Mouse (Mus musculus): ENCODE results near the gene Lemd2. TPM values are rescaled to one million over a fixed set of nuclear protein-coding genes. Genes with fewer than 3 reads are reported as not detected.

The Lemd2 gene
- polyA plus RNA-seq, 1 experiment from 2014 or later = 18.8 TPM

DNA sequence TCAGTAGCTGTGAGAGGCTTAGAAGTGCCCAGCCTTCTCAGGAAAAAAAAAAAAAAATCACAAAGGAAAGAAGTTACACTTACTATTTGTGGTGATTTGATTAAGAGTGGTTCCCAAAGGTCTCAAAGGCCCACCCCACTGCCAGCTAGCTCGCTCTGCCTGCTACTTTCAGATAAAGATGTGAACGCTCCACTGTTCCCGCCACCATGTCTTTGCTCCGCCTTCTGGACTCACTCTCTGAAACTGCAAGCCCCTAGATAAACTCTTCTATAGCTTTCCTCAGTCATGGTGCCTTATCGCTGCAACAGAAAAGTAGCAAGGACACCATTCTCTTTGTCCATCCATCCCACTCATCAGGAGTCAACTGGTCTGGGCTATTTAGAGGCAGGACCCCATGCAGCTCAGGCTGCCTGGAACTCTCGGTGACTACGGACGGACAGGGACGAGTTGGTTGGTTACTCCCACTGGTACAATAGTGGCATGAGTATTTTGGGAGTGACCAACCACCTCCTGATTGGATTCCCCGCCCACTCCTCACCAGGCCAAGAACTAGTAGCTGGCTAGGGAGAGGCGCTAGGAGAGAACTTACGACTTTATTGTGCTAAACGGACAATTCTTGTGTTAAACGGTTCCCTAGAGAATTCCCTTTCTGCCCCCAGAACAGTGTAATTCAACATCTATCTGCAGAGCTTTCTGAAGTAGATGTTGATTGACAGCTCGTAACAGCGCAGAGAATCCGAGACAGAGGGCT lies 25.7 kb downstream of the Lemd2 start:
- Histone ChIP-seq H3K4me3 (no peak overlapping the region), H3K27me3 (replicated peaks; ENCODE audit: low read depth, poor library complexity, severe bottlenecking) (no peaks in the 10 kb centered on the region), H3K27ac (replicated peaks) (no peak overlapping the region), H3K36me3 (replicated peaks) (no peaks in the 10 kb centered on the region), H3K4me1 (peaks cover 26% of the 10 kb centered on the region), H3K9me3 (no peaks in the 10 kb centered on the region)
- DNase-seq (ENCODE audit: low spot score) = no peak
- WGBS = 90% methylated on average over 17 of the region's 17 CpGs

DNA sequence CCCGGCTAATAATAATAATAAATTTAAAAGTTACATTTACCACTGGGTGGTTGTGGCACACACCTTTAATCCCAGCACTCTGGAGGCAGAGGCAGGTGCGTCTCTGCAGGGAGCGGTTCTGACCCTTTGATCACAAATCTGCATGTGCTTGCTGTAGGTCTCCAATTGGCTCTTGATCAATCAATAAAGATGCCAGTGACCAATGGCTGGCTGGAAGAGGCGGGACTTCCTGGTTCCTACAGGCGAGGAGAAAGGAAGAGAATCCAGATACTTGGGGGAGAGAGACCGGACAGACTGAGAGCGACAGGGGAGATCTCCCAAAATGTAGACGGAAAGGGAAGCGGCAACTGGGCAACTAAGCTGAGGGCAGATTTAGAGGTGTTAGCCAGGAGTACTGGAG lies 26.2 kb downstream of the Lemd2 start:
- H3K9me3 ChIP-seq = no peaks in the 10 kb centered on the region
- H3K4me3 ChIP-seq = no peak overlapping the region
- H3K27me3 ChIP-seq (replicated peaks; ENCODE audit: low read depth, poor library complexity, severe bottlenecking) = no peaks in the 10 kb centered on the region
- peak; percentile 32 for DNase-seq (ENCODE audit: low spot score)
- no peak overlapping the region for H3K27ac ChIP-seq (replicated peaks)
- peaks cover 26% of the 10 kb centered on the region for H3K4me1 ChIP-seq
- H3K36me3 ChIP-seq (replicated peaks) = no peaks in the 10 kb centered on the region
- 90% methylated on average over 9 of the region's 9 CpGs for WGBS

GRCm38 (mm10) chr17:27176754-27177153 lies 27.5 kb downstream of the Lemd2 start:
- WGBS = 87% methylated on average over 4 of the region's 4 CpGs
- no peak for DNase-seq (ENCODE audit: low spot score)
- Histone ChIP-seq H3K4me1 (peaks cover 26% of the 10 kb centered on the region), H3K9me3 (no peaks in the 10 kb centered on the region), H3K36me3 (replicated peaks) (no peaks in the 10 kb centered on the region), H3K27ac (replicated peaks) (peak overlapping the region; percentile 27; the same call in 1 of the 2 replicates), H3K27me3 (replicated peaks; ENCODE audit: low read depth, poor library complexity, severe bottlenecking) (no peaks in the 10 kb centered on the region), H3K4me3 (no peak overlapping the region)

- 0 out of 2 replicates have a peak, but pooled peaks cover under 1% of the 10 kb centered on the region for H3K27me3 ChIP-seq (replicated peaks; ENCODE audit: low read depth, poor library complexity, severe bottlenecking)
Observed at GRCm38 (mm10) chr17:27176287-27176686, 28.0 kb downstream of the Lemd2 start.

DNA sequence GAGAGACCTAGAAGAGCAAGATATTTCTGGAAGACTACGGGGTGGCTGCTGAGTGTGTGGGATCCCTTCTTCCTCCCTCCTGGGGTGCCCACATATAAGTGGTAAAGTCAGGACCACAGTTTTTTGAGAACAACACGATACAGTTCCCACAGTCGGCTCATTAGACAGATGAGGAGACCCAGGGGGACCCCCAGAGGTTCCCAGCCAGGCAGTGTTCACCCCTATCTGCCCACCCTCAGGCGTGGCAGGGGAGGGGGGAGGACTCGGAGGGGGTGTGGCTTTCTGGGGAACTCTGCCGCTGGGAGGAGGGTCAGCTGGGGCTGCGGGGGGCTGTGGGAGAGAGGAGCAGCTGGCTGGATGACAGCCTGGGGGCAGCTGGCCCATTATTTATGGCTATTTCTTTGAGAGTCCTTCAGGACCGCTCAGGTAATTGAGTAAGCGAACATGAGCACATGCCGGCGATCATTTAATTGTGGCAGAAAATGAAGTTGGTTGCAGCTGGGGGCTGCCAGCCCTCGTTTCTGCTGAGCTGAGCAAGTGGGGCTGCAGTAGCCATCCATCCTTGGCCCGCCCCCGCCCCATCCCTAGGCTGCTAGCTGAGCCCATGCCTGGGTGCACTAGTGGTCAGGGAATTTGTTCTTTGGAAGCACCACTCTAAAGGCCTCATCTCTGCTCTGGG lies 28.9 kb downstream of the Lemd2 start:
- Histone ChIP-seq H3K4me3 (0 out of 2 replicates have a peak overlapping the region, but pooled peaks have one; percentile 1), H3K4me1 (peaks cover 30% of the 10 kb centered on the region), H3K27ac (replicated peaks) (peak overlapping the region; percentile 63), H3K27me3 (replicated peaks; ENCODE audit: low read depth, poor library complexity, severe bottlenecking) (0 out of 2 replicates have a peak, but pooled peaks cover 5% of the 10 kb centered on the region), H3K9me3 (no peaks in the 10 kb centered on the region), H3K36me3 (replicated peaks) (no peaks in the 10 kb centered on the region)
- peak; percentile 52 for DNase-seq (ENCODE audit: low spot score)
- 39% methylated on average over 14 of the region's 14 CpGs for WGBS

More at GRCm38 (mm10) chr17:27176287-27176686, 28.0 kb downstream of the Lemd2 start:
- Histone ChIP-seq H3K9me3 (no peaks in the 10 kb centered on the region), H3K27ac (replicated peaks) (peak overlapping the region; percentile 27; the same call in 1 of the 2 replicates), H3K36me3 (replicated peaks) (no peaks in the 10 kb centered on the region), H3K4me3 (no peak overlapping the region; the same call in 1 of the 2 replicates), H3K4me1 (peaks cover 22% of the 10 kb centered on the region)
- DNase-seq (ENCODE audit: low spot score) = no peak
- WGBS = 68% methylated on average over 3 of the region's 3 CpGs

DNA sequence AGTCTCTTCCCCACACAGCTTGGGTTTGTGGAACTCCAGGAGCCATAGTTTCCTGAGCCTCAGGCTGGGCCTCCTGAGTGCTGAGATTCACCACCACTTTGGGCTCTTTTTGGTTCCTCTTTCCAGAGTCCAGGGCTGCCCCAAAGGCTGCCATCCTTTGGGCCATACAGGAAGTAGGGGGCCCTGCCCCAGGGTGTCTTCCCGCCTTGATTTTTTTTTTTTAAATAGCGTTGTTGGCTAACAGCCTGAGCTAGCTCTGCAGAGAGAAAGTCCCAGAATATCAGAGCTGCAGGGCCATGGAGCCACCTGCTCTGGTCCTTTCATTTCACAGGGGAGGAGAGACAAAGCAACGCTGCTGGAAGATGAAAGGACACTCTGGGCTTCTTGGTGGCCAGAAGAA lies 30.6 kb downstream of the Lemd2 start:
- Histone ChIP-seq H3K4me3 (no peak overlapping the region), H3K9me3 (no peaks in the 10 kb centered on the region), H3K27ac (replicated peaks) (no peak overlapping the region; the same call in 1 of the 2 replicates), H3K4me1 (peaks cover 38% of the 10 kb centered on the region), H3K36me3 (replicated peaks) (no peaks in the 10 kb centered on the region), H3K27me3 (replicated peaks; ENCODE audit: low read depth, poor library complexity, severe bottlenecking) (0 out of 2 replicates have a peak, but pooled peaks cover 5% of the 10 kb centered on the region)
- no peak for DNase-seq (ENCODE audit: low spot score)
- WGBS = 69% methylated on average over 3 of the region's 3 CpGs

DNA sequence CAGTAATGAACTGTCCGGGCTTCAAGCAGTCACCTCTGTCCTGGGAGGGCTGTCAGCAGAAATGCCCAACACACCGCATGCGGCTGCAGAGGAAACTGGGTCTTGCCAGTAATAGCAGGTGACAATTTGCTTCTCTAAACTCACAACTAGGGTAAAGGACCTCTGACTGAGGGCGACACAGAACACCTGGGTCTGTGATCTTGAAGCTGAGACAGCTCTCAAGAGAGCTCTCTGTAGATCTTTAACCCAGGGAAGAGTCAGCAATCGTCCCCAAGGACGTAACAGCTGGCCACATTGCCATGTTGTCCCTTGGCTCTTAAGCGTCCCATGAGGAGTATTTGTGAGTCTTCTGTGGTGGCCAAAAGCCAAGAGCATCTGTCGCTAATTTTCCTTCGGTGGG lies 31.8 kb downstream of the Lemd2 start:
- 87% methylated on average over 9 of the region's 9 CpGs for WGBS
- peaks cover 41% of the 10 kb centered on the region for H3K4me1 ChIP-seq

GRCm38 (mm10) chr17:27171121-27171520 lies 33.1 kb downstream of the Lemd2 start:
- 0 out of 2 replicates have a peak, but pooled peaks cover 5% of the 10 kb centered on the region for H3K27me3 ChIP-seq (replicated peaks; ENCODE audit: low read depth, poor library complexity, severe bottlenecking)
- WGBS = 73% methylated on average over 5 of the region's 5 CpGs
- 0 out of 2 replicates have a peak overlapping the region, but pooled peaks have one; percentile 84 for H3K27ac ChIP-seq (replicated peaks)

More for the DNA sequence above, 31.8 kb downstream of the Lemd2 start:
- DNase-seq (ENCODE audit: low spot score) = no peak
- no peaks in the 10 kb centered on the region for H3K9me3 ChIP-seq
- H3K36me3 ChIP-seq (replicated peaks) = no peaks in the 10 kb centered on the region
- H3K4me3 ChIP-seq = no peak overlapping the region
- H3K27me3 ChIP-seq (replicated peaks; ENCODE audit: low read depth, poor library complexity, severe bottlenecking) = 0 out of 2 replicates have a peak, but pooled peaks cover 5% of the 10 kb centered on the region
- H3K27ac ChIP-seq (replicated peaks) = no peak overlapping the region

DNA sequence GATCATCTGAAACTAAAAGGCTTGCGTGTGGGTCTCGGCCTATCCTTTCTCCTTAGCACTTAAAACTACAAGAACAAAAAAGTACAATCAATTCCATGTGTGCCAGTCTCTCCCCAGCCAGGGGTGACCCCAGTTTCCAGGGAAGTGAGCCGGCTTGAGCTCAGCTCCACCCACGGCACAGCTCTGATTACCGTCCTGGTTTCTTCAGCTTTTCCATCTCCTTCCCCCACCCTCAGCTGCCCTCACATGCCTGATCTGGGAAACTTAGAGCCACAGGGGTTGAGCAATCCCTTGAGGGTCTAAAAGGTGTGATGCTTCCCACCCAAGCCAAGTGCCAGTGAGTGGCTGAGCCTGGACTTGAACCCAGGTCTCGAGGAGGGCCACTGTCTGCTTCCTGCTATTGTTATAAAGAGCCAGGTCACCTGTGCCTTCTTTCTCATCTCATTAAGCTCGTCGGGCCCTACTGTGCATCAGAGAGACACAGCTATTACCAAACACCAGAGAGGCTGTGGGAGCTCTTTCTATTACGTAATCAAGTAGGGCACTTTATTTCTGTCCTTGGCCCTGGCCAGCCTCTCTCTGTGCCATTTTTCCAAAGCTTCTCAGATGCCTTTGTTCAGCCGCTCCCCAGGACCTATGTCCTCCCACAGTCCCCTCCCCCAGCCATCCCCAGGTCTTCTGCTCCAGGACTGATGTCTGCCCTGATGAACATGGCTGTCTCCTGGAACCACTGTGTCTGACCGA lies 34.1 kb downstream of the Lemd2 start:
- Histone ChIP-seq H3K27me3 (replicated peaks; ENCODE audit: low read depth, poor library complexity, severe bottlenecking) (0 out of 2 replicates have a peak, but pooled peaks cover 5% of the 10 kb centered on the region), H3K9me3 (no peaks in the 10 kb centered on the region), H3K36me3 (replicated peaks) (no peaks in the 10 kb centered on the region), H3K4me1 (peaks cover 29% of the 10 kb centered on the region), H3K27ac (replicated peaks) (peak overlapping the region; percentile 84), H3K4me3 (no peak overlapping the region)
- DNase-seq (ENCODE audit: low spot score) = peak; percentile 60
- WGBS = 61% methylated on average over 11 of the region's 11 CpGs

More at GRCm38 (mm10) chr17:27171121-27171520, 33.1 kb downstream of the Lemd2 start:
- H3K36me3 ChIP-seq (replicated peaks) = no peaks in the 10 kb centered on the region
- H3K4me3 ChIP-seq = no peak overlapping the region
- no peak for DNase-seq (ENCODE audit: low spot score)
- H3K4me1 ChIP-seq = peaks cover 39% of the 10 kb centered on the region
- no peaks in the 10 kb centered on the region for H3K9me3 ChIP-seq

- H3K36me3 ChIP-seq (replicated peaks) = no peaks in the 10 kb centered on the region
- no peaks in the 10 kb centered on the region for H3K9me3 ChIP-seq
- H3K27me3 ChIP-seq (replicated peaks; ENCODE audit: low read depth, poor library complexity, severe bottlenecking) = 0 out of 2 replicates have a peak, but pooled peaks cover 5% of the 10 kb centered on the region
- peaks cover 27% of the 10 kb centered on the region for H3K4me1 ChIP-seq
- no peak for DNase-seq (ENCODE audit: low spot score)
- no peak overlapping the region for H3K4me3 ChIP-seq
- WGBS = 93% methylated on average over 4 of the region's 4 CpGs
- no peak overlapping the region for H3K27ac ChIP-seq (replicated peaks)
Observed at GRCm38 (mm10) chr17:27168569-27168968, 35.7 kb downstream of the Lemd2 start.

- H3K36me3 ChIP-seq (replicated peaks) = no peaks in the 10 kb centered on the region
- 64% methylated on average over 4 of the region's 4 CpGs for WGBS
- 0 out of 2 replicates have a peak within 1 kb of the TSS, but pooled peaks have one; percentile 19 for H3K27ac ChIP-seq (replicated peaks)
- 0 out of 2 replicates have a peak, but pooled peaks cover 5% of the 10 kb centered on the region for H3K27me3 ChIP-seq (replicated peaks; ENCODE audit: low read depth, poor library complexity, severe bottlenecking)
- no peaks in the 10 kb centered on the region for H3K9me3 ChIP-seq
- H3K4me3 ChIP-seq = no peak within 1 kb of the TSS
- H3K4me1 ChIP-seq = peaks cover 27% of the 10 kb centered on the region
- DNase-seq (ENCODE audit: low spot score) = no peak
Observed at GRCm38 (mm10) chr17:27167545-27167944, 36.7 kb downstream of the Lemd2 start, which contains the start of gene Ip6k3. Gene Ip6k3 (minus strand): TSS chr17:27167795.

- no peak overlapping the region for H3K4me3 ChIP-seq
- WGBS = 75% methylated on average over 6 of the region's 6 CpGs
- H3K4me1 ChIP-seq = peaks cover 27% of the 10 kb centered on the region
- no peak for DNase-seq (ENCODE audit: low spot score)
- H3K9me3 ChIP-seq = no peaks in the 10 kb centered on the region
- no peaks in the 10 kb centered on the region for H3K36me3 ChIP-seq (replicated peaks)
- 0 out of 2 replicates have a peak, but pooled peaks cover 5% of the 10 kb centered on the region for H3K27me3 ChIP-seq (replicated peaks; ENCODE audit: low read depth, poor library complexity, severe bottlenecking)
- H3K27ac ChIP-seq (replicated peaks) = no peak overlapping the region
Observed at GRCm38 (mm10) chr17:27166901-27167300, 37.4 kb downstream of the Lemd2 start.
